Mouse (Mus musculus) monocyte, adult 5-6 weeks (primary cell): ENCODE measurements around the gene Snx25. TPM values are rescaled to one million over a fixed set of nuclear protein-coding genes. Genes with fewer than 3 reads are reported as not detected.
A peak's percentile ranks its signal among the peaks of the same experiment; 100 is the strongest.

Experiments
- ATAC-seq: fragments of 153-309, 156-312 bp; replicated peaks from 2 replicates; pipeline ENCODE4 v1.8.0; 2017; ENCODE audit warnings: mild to moderate bottlenecking; ENCODE audit not compliant: low TSS enrichment, insufficient number of reproducible peaks, severe bottlenecking, poor library complexity, low FRiP score
- total RNA-seq: library from RNA; stranded (forward); fragments of 200-1000, 200-491, 200-594 nt; gene quantifications from 3 replicates; pipeline ENCODE4 v1.2.3, GENCODE M21; 2017

The Snx25 gene
- total RNA-seq, 1 experiment from 2014 or later = 15.1 TPM

- no peak for ATAC-seq
Observed at GRCm38 (mm10) chr8:46039666-46040065, 112.3 kb downstream of the Snx25 start.

DNA sequence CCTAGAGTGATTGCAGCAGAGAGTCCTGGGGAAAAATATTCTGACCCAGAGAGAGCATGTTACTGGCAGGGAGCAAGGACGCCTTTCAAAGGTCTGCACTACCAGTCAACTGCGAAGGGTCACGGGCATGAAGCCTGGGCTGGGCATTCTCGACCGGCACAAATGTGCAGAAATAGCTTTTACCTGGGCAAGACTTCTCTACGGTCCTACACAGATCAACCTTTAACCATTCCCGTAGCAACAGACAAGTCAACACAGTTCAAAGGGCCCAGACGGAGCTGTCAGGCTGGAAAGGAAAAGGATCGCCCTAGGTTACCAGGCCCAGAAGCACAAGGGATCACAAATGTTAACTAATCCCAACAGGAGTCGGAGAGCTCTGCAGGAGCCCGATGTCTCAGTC, 115.7 kb downstream of the Snx25 start:
- no peak for ATAC-seq

GRCm38 (mm10) chr8:46024392-46024791, 127.6 kb downstream of the Snx25 start:
- no peak for ATAC-seq

GRCm38 (mm10) chr8:46022758-46023157, 129.2 kb downstream of the Snx25 start:
- ATAC-seq = no peak

GRCm38 (mm10) chr8:46022203-46022602, 129.8 kb downstream of the Snx25 start:
- no peak for ATAC-seq

- ATAC-seq = no peak
Observed at GRCm38 (mm10) chr8:46010746-46011680, 140.9 kb downstream of the Snx25 start.

DNA sequence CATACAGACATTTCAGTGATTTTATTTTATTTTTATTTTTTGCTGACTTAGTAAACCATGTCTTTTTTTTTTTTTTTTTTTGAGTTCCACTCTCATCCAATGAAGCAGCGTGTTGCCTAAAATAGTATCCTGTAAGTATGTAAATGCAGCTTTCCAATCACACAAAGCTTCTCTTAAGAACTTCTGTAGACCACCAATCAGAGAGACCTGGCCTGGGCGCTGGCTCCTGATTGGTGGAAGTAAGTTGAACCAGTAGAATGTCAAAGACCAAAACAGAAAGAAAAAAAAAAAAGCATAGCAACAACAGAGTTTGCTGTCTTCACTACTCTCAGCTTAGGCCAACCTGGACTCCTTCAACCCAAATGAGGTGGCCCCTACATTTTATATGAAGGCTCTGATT, 141.7 kb downstream of the Snx25 start:
- no peak for ATAC-seq

DNA sequence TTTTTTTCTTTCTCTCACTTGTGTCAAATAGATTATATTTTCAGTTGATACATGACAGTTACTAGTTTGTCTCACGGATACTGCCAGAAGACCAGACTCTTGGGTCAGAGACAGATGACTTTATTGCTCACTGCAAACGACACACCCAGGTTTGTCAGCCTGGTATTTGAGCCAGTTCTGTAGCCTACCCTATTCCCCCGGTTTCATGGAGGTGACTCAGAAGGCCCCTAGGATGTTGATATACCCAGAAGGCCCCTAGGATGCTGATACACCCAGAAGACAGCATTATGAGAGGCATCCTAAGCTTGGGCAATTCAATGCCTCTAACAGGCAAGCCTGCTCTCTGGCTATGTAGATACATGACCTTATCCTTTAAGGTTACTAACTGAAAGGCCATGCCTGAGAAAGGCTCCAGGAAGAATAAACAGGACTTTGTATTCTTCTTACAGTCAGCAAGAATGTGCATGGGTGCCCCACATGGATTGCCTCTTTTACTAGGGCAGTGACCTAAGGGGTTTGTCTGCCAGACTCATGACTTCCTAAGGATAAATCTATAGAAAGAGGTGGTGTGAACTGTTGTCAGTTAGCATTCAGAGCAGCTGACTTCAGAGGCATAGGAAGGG, 144.8 kb downstream of the Snx25 start:
- ATAC-seq = no peak

DNA sequence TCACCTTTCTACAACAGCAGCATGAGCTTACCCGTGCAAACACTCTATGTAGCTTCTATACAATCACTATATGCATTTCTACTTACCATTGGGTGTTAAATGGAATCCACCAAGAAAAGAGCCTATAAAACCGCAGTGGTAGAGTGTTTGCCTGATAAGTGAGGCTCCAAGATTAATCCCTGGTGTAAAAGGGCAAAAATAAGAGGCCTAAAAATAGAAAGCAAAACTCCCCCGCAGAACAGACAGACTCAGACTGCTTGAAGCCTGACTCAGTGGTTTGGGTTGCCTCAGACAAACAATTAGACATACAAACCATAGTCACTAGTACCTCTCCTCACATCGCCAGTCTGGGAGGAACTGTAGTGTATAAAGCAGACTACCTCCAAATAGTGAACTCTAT, 146.4 kb downstream of the Snx25 start, which contains the start of gene Ankrd37:
TSS of gene Ankrd37 (minus strand) at position 112 of the 400 bp plus-strand sequence.
- no peak for ATAC-seq

DNA sequence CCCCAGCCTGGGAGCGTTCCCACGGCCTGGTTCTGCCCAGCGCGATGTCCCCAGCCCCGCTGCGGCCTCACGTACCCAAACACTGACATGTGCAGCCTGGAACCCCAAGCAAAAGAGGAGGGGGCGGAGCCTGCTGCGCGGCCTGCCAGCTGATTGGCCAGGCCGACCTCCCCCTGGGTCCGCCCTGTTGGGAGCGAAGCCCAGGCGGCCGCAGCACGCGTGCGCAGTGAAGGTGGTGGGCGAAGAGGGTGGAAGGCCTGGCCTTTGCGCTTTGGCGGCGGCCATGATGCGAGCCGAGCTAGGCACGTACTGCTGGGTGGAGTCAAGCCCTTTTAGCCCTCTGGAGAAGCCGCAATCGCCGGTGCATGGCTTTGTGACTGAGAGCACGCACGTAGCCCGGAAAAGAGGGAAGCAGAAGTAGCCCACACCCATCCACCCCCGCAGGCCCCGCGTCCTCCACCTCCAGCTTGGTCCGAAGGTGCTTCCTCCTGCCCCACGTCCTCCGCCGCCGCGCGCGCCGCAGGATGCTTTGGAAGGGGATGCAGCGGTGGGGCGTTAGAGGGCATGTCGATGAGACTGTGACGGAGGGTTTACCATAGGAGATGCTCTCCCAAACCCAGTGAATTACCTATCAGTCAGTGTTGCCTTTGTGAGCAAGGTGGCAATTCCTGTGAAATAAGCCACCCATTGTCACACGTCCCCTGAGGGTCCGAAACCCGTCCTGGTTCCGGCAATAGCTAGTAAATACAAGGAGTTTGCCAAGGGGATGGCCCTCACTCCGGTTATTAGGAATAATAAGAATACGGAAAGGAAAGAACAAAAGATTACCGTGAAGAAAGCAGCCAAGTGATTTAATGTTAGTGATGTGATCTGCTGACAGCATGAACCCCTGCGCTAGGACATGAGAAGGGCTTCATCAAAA, 151.9 kb downstream of the Snx25 start:
- ATAC-seq = peak; percentile 97

DNA sequence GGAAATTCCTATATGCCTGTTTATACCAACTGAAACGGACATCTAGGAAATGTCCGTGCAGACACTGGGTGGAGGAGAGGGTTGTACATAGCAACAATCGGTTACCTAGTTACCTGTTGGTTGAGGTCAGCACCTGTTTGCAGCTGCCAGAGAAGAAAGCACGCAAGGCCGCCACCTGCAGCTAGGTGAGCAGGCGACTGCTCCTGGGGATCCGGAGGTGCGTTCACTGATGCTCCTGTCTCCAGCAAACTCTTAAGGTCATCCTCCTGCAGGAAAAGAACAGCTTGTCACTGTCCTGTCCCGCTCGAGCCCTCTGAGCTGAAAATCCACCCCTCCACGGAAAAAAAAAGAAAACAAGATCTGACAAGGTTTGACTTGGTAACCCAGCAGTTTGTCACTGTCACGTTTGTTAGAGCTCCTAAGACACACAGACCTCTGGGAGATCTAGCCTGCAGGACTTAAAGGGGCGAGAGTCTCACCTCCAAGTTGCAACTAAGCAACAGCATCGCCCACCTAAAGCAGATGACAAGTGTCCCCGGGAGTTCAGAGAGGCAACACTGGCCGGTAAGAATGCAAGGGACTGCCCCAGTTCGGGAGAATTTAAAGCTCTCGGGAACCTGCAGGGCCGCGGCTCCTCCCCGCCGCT, 152.7 kb downstream of the Snx25 start, which contains the start of gene Lrp2bp:
TSS of gene Lrp2bp (plus strand) at position 166 of the 646 bp plus-strand sequence.
- no peak for ATAC-seq

GRCm38 (mm10) chr8:45998228-45998627, 153.7 kb downstream of the Snx25 start:
- ATAC-seq = no peak

GRCm38 (mm10) chr8:45995576-45995975, 156.4 kb downstream of the Snx25 start:
- no peak for ATAC-seq

GRCm38 (mm10) chr8:45994111-45994510, 157.8 kb downstream of the Snx25 start:
- ATAC-seq = peak; percentile 59; the same call in 1 of the 2 replicates

DNA sequence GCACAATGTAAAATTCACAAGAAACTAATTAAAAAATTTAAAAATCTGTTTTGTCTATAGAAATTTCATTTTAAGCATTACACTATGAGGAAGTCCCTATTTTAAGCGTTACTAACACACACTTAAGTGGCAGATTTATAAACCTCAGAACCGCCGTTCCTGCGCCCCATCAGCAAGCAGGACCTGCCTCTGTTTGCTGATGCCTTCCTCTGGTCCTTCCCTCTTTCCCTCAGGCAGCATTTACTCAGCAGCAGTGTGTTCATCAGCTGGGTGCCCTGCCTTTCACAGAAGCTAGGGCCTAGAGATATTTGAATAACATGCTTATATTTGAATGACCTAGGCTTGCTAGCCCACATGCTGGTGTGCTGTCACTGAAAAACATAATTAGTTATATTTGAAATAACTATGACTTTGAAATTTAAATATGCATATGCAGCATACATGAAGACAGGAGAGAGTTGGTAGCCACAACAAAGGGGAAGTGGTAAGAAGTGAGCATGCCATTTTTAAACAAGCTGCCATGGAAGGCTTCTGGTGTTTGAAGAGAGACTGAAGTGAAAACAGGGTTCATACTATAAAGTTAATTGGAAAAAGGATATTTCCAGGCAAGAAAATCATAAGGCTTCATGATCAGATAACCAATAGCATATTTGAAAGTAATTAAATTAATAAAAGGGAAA, 161.2 kb downstream of the Snx25 start:
- ATAC-seq = no peak

DNA sequence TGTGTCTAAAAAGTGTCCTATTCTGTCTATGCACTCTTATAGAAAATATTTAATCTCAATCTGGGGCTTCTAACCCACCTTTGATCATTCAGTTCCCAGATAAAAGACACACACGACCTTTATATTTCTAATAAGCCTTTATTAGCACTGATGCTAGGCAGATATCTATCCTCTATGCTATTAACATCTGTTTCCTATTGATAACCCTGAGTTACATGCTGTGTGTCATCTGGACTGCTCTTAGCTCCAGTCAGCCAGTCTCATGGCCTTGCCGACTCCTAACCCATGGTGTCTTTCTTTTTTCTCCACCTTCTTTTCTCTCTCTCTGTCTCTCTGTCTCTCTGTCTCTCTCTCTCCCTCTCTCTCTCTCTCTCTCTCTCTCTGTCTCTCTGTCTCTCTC, 163.8 kb downstream of the Snx25 start:
- ATAC-seq = no peak

DNA sequence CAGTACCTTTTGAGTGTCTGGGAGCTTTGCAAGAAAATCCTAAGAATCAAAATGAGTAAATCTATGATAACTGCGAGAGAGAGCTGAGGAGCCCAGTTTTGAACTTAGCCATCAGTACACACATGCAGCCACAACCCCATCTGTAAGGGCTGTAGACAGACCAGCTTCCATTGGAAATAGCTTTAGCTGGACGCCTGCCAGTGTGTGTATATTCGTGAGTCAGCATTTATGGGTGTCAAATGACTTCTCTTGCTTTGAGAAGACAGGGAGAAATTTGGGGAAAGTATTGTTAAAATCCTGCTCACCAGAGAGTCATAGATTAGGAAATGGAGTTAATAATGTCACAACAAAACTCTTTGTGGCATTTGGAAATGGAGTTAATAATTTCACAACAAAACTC, 165.3 kb downstream of the Snx25 start:
- ATAC-seq = no peak
